Mouse (Mus musculus) lung, embryonic 14.5 days (tissue): ENCODE measurements around the gene Zmiz1. TPM values are rescaled to one million over a fixed set of nuclear protein-coding genes. Genes with fewer than 3 reads are reported as not detected.

ENCODE experiments used
- ATAC-seq: fragments of 200-750 bp; cut with Nextera tagmentation; 2 replicates; pipeline ENCODE4 v1.8.0; 2017; ENCODE audit warnings: mild to moderate bottlenecking, moderate TSS enrichment, moderate library complexity; ENCODE audit not compliant: insufficient read depth
- DNase-seq: peaks from one replicate; pipeline ENCODE4 v3.0.0-alpha.2; 2015
- H3K27ac ChIP-seq: fragments of 300-500 bp; sonication (generic); 2 replicates; pipeline ENCODE4 v1.5.1; 2014; ENCODE audit warnings: low read depth, mild to moderate bottlenecking, moderate library complexity
- H3K27me3 ChIP-seq: fragments of 300-500 bp; sonication (generic); 2 replicates; pipeline ENCODE4 v1.6.1; 2014; ENCODE audit warnings: low read length, control low read depth; ENCODE audit not compliant: insufficient read depth
- H3K36me3 ChIP-seq: fragments of 300-500 bp; sonication (generic); 2 replicates; pipeline ENCODE4 v1.6.1; 2014; ENCODE audit warnings: control low read depth; ENCODE audit not compliant: insufficient read depth
- H3K4me1 ChIP-seq: fragments of 300-500 bp; sonication (generic); 2 replicates; pipeline ENCODE4 v1.6.1; 2014; ENCODE audit warnings: antibody characterized with exemption, control low read depth; ENCODE audit not compliant: insufficient read depth
- H3K4me2 ChIP-seq: fragments of 300-500 bp; sonication (generic); 2 replicates; pipeline ENCODE4 v1.6.1; 2014; ENCODE audit warnings: mild to moderate bottlenecking
- H3K4me3 ChIP-seq: fragments of 300-500 bp; sonication (generic); 2 replicates; pipeline ENCODE4 v1.5.1; 2014; ENCODE audit warnings: low read depth, low read length
- H3K9ac ChIP-seq: fragments of 300-500 bp; sonication (generic); 2 replicates; pipeline ENCODE4 v1.6.1; 2014
- H3K9me3 ChIP-seq: fragments of 300-500 bp; sonication (generic); 2 replicates; pipeline ENCODE4 v1.6.1; 2016; ENCODE audit warnings: low read depth, low read length, control low read depth
- CTCF ChIP-seq: IDR thresholded peaks from 2 replicates; pipeline ENCODE4 v1.5.1; 2016; ENCODE audit warnings: antibody characterized with exemption, low read depth
- WGBS: fragments of 180-500 bp; shearing (Covaris S2); extraction: QIAGEN DNeasy Blood & Tissue Kit; methylation state at CpG from one replicate; pipeline ENCODE4 v1.1.7; 2014; 5-methylcytosine and 5-hydroxymethylcytosine counted together
- polyA plus RNA-seq: library from polyadenylated mRNA; unstranded; fragments of >200 nt; fragmentation: Nextera tagmentation; extraction: Ambion mirVana; gene quantifications from 2 replicates; pipeline ENCODE4 v1.2.1, GENCODE M21; 2014

The Zmiz1 gene
- polyA plus RNA-seq, 1 experiment from 2014 or later, result 33.5 TPM

GRCm38 (mm10) chr14:25492567-25493279 lies 33.7 kb downstream of the Zmiz1 start:
- Histone ChIP-seq H3K27me3 (no peaks in the 10 kb centered on the region), H3K36me3 (no peaks in the 10 kb centered on the region), H3K27ac (no peak overlapping the region), H3K4me2 (no peak overlapping the region), H3K4me1 (peaks cover 29% of the 10 kb centered on the region), H3K9ac (no peak overlapping the region), H3K4me3 (no peak overlapping the region), H3K9me3 (no peaks in the 10 kb centered on the region)
- WGBS, result 75% methylated on average over 11 of the region's 11 CpGs
- no peak for DNase-seq
- no peak for TF ChIP-seq CTCF
- no peak for ATAC-seq

GRCm38 (mm10) chr14:25493301-25494241 lies 34.6 kb downstream of the Zmiz1 start:
- H3K4me3 ChIP-seq, result no peak overlapping the region
- no peak for ATAC-seq
- no peak for TF ChIP-seq CTCF
- no peak for DNase-seq
- WGBS, result 55% methylated on average over 22 of the region's 22 CpGs
- no peak overlapping the region for H3K9ac ChIP-seq
- H3K36me3 ChIP-seq, result no peaks in the 10 kb centered on the region
- no peak overlapping the region for H3K27ac ChIP-seq
- H3K4me1 ChIP-seq, result peaks cover 30% of the 10 kb centered on the region
- H3K9me3 ChIP-seq, result no peaks in the 10 kb centered on the region
- H3K4me2 ChIP-seq, result no peak overlapping the region
- H3K27me3 ChIP-seq, result no peaks in the 10 kb centered on the region

GRCm38 (mm10) chr14:25494778-25495177 lies 35.8 kb downstream of the Zmiz1 start:
- TF ChIP-seq CTCF, result no peak
- Histone ChIP-seq H3K9me3 (no peaks in the 10 kb centered on the region), H3K36me3 (no peaks in the 10 kb centered on the region), H3K9ac (no peak overlapping the region), H3K27ac (no peak overlapping the region), H3K4me2 (no peak overlapping the region), H3K4me3 (no peak overlapping the region), H3K27me3 (no peaks in the 10 kb centered on the region), H3K4me1 (peaks cover 20% of the 10 kb centered on the region)
- WGBS, result 42% methylated on average over 3 of the region's 3 CpGs
- no peak for DNase-seq
- ATAC-seq, result no peak

GRCm38 (mm10) chr14:25496116-25496515 lies 37.1 kb downstream of the Zmiz1 start:
- H3K27ac ChIP-seq, result no peak overlapping the region
- TF ChIP-seq CTCF, result no peak
- no peaks in the 10 kb centered on the region for H3K27me3 ChIP-seq
- H3K4me3 ChIP-seq, result no peak overlapping the region
- H3K4me2 ChIP-seq, result no peak overlapping the region
- no peak for ATAC-seq
- peak; percentile 41 for DNase-seq
- H3K9ac ChIP-seq, result no peak overlapping the region
- peaks cover 30% of the 10 kb centered on the region for H3K4me1 ChIP-seq
- WGBS, result 62% methylated on average over 2 of the region's 2 CpGs
- no peaks in the 10 kb centered on the region for H3K36me3 ChIP-seq
- H3K9me3 ChIP-seq, result no peaks in the 10 kb centered on the region

- H3K36me3 ChIP-seq, result no peaks in the 10 kb centered on the region
- H3K9ac ChIP-seq, result no peak overlapping the region
- TF ChIP-seq CTCF, result no peak
- no peaks in the 10 kb centered on the region for H3K9me3 ChIP-seq
- H3K27ac ChIP-seq, result no peak overlapping the region
- no peak overlapping the region for H3K4me2 ChIP-seq
- ATAC-seq, result no peak
- H3K4me1 ChIP-seq, result peaks cover 33% of the 10 kb centered on the region
- no peak for DNase-seq
- H3K4me3 ChIP-seq, result no peak overlapping the region
- 46% methylated on average over 3 of the region's 3 CpGs for WGBS
- no peaks in the 10 kb centered on the region for H3K27me3 ChIP-seq
Observed at GRCm38 (mm10) chr14:25496989-25497388, 38.0 kb downstream of the Zmiz1 start.

- ATAC-seq (0 out of 2 replicates have a peak, but pooled peaks have one; percentile 24), DNase-seq (peak; percentile 49)
- no peak overlapping the region for H3K4me3 ChIP-seq
- no peak overlapping the region for H3K27ac ChIP-seq
- no peaks in the 10 kb centered on the region for H3K27me3 ChIP-seq
- no peaks in the 10 kb centered on the region for H3K9me3 ChIP-seq
- no peak for TF ChIP-seq CTCF
- H3K4me1 ChIP-seq, result peaks cover 29% of the 10 kb centered on the region
- no peak overlapping the region for H3K9ac ChIP-seq
- H3K36me3 ChIP-seq, result no peaks in the 10 kb centered on the region
- 37% methylated on average over 8 of the region's 8 CpGs for WGBS
- no peak overlapping the region for H3K4me2 ChIP-seq
Observed at GRCm38 (mm10) chr14:25497596-25497995, 38.6 kb downstream of the Zmiz1 start.

- no peak for TF ChIP-seq CTCF
- WGBS, result 39% methylated on average over 7 of the region's 7 CpGs
Observed at GRCm38 (mm10) chr14:25498367-25498766, 39.4 kb downstream of the Zmiz1 start.

More at GRCm38 (mm10) chr14:25498367-25498766, 39.4 kb downstream of the Zmiz1 start:
- Histone ChIP-seq H3K4me2 (no peak overlapping the region), H3K4me1 (peaks cover 23% of the 10 kb centered on the region), H3K9me3 (no peaks in the 10 kb centered on the region), H3K9ac (no peak overlapping the region), H3K36me3 (peaks cover 5% of the 10 kb centered on the region; the same call in 1 of the 2 replicates), H3K27me3 (no peaks in the 10 kb centered on the region), H3K4me3 (no peak overlapping the region), H3K27ac (no peak overlapping the region)
- ATAC-seq, result no peak
- DNase-seq, result no peak
